Mouse (Mus musculus) monocyte, adult 2 months (primary cell): ENCODE measurements around the gene H2-M10.2.
A peak's percentile ranks its signal among the peaks of the same experiment; 100 is the strongest.

ENCODE experiments used
- DNase-seq, 2 experiments: peaks; one replicate each; pipeline ENCODE4 v3.0.0; 2022; ENCODE audit warnings: low spot score in 2 of 2, low read depth in 1 of 2

H2-M10.2 gene

GRCm38 (mm10) chr17:36286390-36286789, at the start of gene H2-M10.2:
H2-M10.2 (minus strand) TSS chr17:36286490.
- no peak for DNase-seq

GRCm38 (mm10) chr17:36326055-36326454, 39.8 kb upstream of the H2-M10.2 start, which contains the start of gene H2-M10.1:
H2-M10.1 (minus strand) TSS chr17:36326155.
- DNase-seq = no peak

GRCm38 (mm10) chr17:36315689-36316253, 29.5 kb upstream of the H2-M10.2 start:
- no peak for DNase-seq

DNA sequence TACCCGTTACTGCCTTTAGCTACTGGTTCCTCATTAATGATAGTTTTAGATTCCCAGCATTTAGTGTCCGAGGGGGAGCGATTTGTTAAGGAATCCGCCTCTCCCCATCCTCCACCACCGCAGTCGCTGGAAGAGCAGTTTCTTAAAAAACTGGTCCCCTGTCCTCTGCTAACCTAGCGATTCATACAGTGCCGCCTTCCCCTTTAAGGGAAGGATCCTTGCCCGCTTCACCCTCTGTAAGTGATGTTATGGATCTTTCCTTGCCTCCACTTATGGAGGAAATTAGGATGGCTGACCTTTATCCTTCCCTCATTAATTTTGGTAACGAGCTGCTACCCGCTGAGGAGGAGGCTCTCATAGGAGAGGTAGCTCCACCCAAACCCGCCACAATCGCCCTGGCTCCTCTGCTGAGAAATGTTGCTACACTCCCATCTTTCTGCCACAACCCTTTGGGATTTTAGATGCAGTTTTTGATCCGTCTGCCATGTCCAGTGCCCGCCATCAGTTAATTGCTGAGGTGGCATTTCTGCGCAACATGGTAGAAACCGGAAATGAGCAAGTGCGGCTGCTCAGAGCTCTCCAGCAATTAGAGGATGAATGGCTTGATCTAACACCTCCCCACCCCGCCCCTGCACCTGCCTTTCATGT, 28.9 kb upstream of the H2-M10.2 start:
- peak in 1 of 2 experiments; percentile 12 for DNase-seq

DNA sequence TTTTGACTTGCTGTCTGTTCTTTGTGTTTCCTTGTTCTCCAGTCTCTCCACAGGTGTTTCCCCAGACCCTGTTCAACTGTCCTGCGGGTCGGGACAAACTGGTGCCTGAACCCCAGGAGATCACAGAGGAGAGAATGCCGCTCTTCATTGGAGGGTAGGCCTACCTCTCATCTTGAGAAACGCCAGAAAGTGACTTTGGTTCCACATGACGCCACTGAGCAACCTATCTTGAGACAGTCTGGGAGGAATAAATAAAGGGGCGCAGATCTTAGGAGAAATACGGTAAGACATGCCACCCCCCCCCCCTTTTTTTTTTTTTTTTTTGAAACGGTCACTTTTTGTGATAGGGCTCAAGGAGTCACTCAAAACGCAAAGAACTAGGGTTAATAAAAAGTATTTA, 28.2 kb upstream of the H2-M10.2 start:
- no peak for DNase-seq

- no peak for DNase-seq
Measured at GRCm38 (mm10) chr17:36309293-36309692, 23.0 kb upstream of the H2-M10.2 start.

GRCm38 (mm10) chr17:36308855-36309254, 22.6 kb upstream of the H2-M10.2 start:
- DNase-seq = peak in 1 of 2 experiments; percentile 22

DNA sequence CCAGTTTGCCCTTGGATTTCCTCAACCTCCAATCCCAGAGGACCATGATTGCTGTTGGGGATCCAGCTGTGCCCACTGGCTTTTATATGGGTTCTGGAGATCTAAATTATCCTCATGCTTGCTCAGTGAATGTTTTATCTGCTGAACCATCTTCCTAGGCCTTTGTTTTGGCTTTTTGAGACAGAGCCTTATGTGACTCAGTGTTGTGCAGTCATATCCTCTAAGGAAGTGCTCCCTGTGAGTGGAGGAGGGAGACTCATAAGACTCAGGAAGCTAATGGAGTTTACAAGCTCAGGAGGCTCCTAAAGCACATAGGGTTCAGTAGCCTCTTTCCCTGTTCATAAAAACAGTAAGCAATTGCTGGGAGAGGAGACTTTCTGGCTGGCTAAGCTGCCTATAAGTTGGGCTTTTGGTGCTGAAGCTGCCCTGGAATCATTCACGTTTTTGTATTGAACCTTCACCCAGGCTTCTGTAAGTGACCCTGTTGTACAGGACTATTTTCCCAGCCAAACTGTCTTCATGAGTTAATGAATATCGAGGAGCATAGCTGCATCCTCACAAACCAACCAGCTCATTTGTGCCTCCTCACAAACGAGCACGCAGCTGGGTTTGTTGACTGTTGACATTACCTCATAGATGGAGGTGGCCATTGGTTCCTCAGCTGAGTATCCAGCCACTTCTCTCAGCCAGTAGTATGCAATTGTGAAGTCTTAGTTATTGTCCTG, 4.6 kb downstream of the H2-M10.2 start:
- DNase-seq = no peak

DNA sequence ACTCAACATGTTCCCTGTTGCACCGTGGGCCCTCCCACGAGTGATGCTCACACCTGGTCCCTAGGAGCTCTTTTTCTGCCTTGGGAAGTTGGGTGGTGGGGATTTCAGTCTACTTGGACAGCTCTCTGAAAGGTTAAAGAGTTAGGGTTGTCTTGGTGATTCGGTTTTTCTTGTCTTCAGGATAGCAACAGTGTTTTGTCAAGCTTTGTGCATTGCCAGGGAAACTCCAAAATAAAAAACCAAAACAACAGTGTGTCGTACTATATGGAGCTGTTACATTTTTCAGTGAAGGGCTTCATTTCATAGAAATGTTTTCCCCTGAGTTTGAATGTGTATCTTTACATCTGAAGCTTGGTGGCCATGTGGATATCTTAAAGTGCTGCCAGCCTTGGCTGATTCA, 11.5 kb downstream of the H2-M10.2 start:
- DNase-seq = no peak

GRCm38 (mm10) chr17:36273796-36274195, 12.5 kb downstream of the H2-M10.2 start:
- no peak for DNase-seq

- no peak for DNase-seq
Measured at GRCm38 (mm10) chr17:36272643-36273366, 13.5 kb downstream of the H2-M10.2 start.

DNA sequence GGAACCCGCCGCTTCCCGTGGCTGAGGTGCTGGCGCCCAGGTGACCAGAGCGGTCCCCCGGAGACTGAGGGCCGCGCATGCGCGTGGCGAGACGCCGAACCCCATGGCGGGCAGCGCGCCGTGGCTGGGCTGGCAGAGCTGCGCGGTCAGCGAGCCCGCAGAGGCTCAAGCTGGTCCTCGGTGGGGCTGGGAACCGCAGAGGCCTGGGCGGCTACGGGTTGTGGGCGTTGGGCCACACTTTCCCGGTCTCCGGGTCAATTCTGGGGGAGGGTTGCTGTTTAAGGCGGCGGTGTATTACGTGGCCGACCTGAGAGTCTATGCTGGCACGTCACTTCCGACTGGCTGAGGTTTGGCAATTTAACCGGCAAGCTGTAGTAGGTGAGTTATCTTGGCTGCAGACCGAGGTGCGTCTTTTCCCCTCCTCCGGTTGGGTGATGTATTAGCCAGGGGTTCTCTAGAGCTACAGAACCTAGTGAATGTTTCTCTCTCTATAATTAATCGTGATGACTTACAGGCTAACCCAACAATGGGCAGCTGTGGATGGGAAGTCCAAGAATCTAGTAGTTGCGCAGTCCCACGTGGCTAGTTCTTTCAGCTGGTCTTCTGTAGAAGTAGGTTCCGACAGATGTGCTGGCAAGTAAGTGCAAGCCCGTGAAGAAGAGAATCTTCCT, 14.6 kb downstream of the H2-M10.2 start, which contains the start of gene Trim39:
TSS of gene Trim39 (minus strand) at position 662 of the 671 bp plus-strand sequence.
- DNase-seq = peak; percentile 66 to 83

DNA sequence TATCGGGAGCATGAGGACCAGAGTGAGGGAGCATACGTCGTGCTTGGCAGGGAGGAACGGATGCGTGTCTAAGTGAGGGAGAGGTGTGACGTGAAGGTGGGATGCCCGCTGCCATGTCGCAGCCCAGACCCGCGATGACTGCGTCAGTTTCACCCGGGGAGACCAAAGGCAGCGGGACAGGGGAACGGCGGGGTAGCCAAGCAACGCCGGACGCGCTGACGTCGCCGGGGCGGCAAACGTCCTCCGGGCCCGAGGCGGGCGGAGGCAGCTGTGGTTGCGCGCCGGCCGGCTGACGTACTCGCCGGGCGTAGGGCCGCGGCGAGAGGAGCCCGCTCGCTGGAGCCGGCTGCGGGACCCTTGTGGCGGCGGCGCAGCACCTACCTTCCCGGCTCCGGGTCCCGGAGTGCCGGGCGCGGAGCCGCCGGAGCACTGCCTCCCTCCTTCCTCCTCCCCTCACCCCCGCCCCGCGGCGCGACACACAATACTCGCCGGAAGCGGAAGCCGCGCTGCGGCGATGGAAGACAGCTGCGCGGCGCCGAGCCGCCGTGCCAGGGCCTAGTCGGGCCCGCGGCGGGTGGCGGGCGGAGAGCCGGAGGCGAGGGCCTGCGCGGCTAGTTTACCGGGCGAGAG, 15.2 kb downstream of the H2-M10.2 start:
- DNase-seq = peak; percentile 64 to 87

DNA sequence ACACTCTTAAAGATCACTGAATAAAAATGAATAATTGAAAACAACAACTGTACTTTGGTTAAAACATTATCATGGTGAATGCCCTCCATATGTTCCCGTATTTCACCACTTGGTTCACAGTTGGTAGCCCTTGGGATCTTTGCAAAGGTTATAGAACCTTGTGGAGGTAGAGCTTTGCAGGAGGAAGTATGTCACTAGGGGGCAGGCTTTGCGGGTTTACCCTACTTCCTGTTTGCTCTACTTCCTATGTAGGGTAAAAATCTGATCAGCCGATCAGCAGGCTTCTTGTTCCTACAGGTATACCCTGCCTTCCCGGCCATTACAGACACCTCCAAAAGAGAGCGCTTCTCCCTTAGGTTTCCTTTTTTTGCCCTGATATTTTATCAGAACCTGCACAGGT, 20.5 kb downstream of the H2-M10.2 start:
- peak in 1 of 2 experiments; percentile 40 for DNase-seq

DNA sequence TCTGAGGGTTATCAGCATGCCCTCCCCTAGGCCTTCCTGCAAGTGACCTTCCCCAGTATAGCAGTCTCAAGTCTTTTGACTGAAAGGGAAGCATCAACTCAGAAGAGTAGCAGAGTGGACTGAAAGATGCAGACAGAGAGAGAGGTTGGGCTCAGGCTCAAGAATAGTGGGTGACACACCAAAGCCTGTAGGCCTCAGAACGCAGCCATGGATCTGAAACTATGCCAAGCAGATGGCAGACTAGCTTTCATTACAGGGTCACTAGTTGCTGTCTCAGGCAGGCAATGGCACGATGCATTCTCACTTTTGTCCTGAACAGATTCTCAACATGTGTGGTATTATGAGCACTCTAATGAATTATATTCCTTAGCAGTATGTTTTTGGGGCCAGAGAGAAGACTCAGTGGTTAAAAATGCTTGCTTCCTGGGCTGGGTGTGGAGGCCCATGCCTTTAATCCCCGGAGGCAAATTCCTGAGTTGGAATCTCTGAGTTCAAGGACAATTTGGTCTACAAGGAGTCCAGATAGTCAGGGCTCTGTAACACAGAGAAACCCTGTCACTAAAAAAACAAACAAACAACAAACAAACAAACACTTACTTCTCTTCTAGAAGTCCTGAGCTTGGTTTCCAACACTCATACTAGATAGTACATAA, 21.9 kb downstream of the H2-M10.2 start:
- DNase-seq = no peak

DNA sequence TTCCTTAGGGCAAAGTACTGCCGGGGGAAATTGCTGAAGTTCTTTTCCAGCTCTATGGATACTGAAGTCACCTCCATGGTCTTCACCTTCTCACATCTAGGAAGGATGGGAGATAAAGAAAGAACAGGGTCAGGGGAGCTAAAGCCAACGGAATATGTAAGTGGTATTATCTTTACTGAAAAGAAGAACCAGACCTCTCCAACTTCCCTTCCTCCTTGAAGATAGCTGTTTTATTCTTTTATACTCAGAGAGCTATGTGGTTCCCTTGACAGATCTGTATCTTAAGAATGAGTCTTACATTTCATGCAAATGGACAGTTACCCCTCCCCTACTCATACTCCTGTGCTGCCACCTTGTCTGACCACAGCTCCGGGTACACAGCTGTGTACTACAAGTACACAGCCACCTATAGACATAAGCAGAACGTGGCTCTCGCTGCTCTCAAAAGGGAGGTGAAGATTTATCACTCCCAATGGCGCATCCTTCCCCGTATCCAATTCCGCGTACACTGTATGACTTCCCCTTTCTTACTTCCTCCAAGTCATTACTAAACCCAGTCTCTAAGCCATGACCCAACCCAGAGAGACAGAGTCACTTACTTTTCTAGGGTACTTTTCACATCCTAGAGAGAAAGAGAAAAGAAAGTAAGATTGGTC, 24.7 kb downstream of the H2-M10.2 start:
- DNase-seq = peak in 1 of 2 experiments; percentile 37

DNA sequence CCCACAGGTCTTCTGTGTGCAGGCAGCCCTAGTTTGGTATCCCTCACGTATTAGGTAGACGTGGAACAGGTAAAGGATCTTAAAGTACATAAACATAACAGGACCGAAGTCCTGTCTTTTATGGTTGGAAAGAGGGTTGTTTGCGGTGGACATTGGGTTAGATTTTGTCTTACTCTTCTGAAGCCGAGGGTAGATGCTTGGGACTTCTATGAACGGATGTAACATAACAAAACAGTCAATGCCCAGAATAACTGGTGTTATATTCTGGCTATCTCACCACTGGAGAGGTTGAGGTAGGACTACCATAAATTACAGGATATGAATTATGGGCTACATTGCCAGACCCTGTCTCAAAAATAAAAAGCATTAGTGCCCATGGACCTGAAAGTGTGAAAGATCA, 28.3 kb downstream of the H2-M10.2 start, which contains the start of gene Rpp21:
TSS of gene Rpp21 (minus strand) at position 101 of the 400 bp plus-strand sequence.
- DNase-seq = no peak

GRCm38 (mm10) chr17:36257241-36257947, 28.9 kb downstream of the H2-M10.2 start:
- peak in 1 of 2 experiments; percentile 25 for DNase-seq
